Mouse (Mus musculus): Measurements from ENCODE around the gene Cx3cr1. TPM values are rescaled to one million over a fixed set of nuclear protein-coding genes. Genes with fewer than 3 reads are reported as not detected.

Gene Cx3cr1
- polyA plus RNA-seq, 1 experiment from 2014 or later = 7.4 TPM

DNA sequence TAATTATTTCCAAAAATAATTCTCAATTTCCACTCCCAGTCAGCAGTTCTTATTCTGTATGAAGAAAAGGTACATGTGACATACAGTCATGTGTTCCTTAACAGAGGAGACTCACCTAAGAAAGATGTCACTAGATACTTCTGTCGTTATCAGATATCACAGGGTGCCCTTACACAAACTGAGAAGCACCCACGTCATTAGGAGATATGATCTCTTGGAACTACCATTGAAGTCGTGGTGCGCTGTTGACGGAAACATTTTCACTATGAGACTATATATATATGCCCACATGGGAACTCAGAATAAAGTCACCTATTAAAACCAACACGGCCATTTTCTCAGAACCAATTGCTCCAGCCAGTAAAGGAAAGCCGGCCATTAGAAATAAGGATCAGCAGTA lies 4.8 kb upstream of the Cx3cr1 start:
- H3K4me3 ChIP-seq (ENCODE audit: low read length) = no peak overlapping the region
- WGBS = 79% methylated on average over 7 of the region's 7 CpGs
- H3K27ac ChIP-seq (ENCODE audit: low read depth, low read length) = no peak overlapping the region
- H3K4me1 ChIP-seq (ENCODE audit: control insufficient read depth, insufficient read depth, low read length) = no peaks in the 10 kb centered on the region
- no peaks in the 10 kb centered on the region for H3K36me3 ChIP-seq (ENCODE audit: control insufficient read depth, insufficient read depth, low read length)
- H3K27me3 ChIP-seq (ENCODE audit: control insufficient read depth, insufficient read depth, low read length) = no peaks in the 10 kb centered on the region
- ATAC-seq (ENCODE audit: low FRiP score, low TSS enrichment) = no peak
- H3K9ac ChIP-seq (ENCODE audit: low read depth, low read length) = no peak overlapping the region
- no peaks in the 10 kb centered on the region for H3K9me3 ChIP-seq (ENCODE audit: control insufficient read depth, low read length)
- H3K4me2 ChIP-seq (replicated peaks; ENCODE audit: low read depth, low read length) = no peak overlapping the region

DNA sequence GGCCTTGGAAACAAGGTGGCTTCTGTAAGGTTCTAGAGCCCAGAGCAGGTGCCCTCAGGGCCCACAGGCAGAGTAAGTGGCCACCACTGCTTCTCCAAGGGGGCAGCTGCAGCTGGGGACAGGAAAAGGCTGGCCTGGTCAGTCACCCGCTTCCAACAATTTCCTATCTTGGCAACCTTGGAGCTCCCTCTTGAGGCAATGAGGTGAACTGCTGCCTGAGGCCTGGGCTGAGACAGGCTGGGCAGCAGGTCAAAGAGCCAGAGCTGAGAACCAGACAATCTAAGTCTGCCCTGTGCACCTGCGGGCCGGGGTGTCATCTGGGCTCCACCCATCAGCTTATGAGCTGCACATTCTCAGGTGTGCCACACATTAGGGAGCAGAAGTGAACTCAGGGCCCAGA lies 3.5 kb upstream of the Cx3cr1 start:
- Histone ChIP-seq H3K27ac (ENCODE audit: low read depth, low read length) (no peak overlapping the region), H3K36me3 (ENCODE audit: control insufficient read depth, insufficient read depth, low read length) (no peaks in the 10 kb centered on the region), H3K4me2 (replicated peaks; ENCODE audit: low read depth, low read length) (no peak overlapping the region), H3K4me1 (ENCODE audit: control insufficient read depth, insufficient read depth, low read length) (no peaks in the 10 kb centered on the region), H3K9ac (ENCODE audit: low read depth, low read length) (no peak overlapping the region), H3K9me3 (ENCODE audit: control insufficient read depth, low read length) (no peaks in the 10 kb centered on the region), H3K4me3 (ENCODE audit: low read length) (no peak overlapping the region), H3K27me3 (ENCODE audit: control insufficient read depth, insufficient read depth, low read length) (no peaks in the 10 kb centered on the region)
- peak; percentile 85 for ATAC-seq (ENCODE audit: low FRiP score, low TSS enrichment)
- 25% methylated on average over 3 of the region's 3 CpGs for WGBS

DNA sequence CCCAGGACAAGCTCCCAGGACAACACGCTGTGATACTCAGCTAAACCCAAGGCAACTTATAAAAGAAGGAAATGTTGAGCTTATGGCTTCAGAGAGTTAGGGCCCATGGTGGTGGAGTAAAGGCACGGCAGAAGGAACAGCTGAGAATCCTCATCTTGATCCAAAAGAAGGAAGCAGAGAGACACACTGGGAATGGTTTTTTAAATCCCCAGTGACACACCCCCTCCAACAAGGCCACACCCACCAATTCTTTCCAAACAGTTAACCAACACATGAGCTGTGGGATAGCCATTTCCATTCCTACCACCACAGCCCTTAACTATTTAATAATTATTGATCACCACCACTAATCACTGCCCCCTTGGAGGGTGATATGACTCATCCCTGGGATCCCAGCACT lies 1.6 kb upstream of the Cx3cr1 start:
- Histone ChIP-seq H3K9me3 (ENCODE audit: control insufficient read depth, low read length) (no peaks in the 10 kb centered on the region), H3K27me3 (ENCODE audit: control insufficient read depth, insufficient read depth, low read length) (no peaks in the 10 kb centered on the region), H3K27ac (ENCODE audit: low read depth, low read length) (no peak overlapping the region), H3K36me3 (ENCODE audit: control insufficient read depth, insufficient read depth, low read length) (no peaks in the 10 kb centered on the region), H3K9ac (ENCODE audit: low read depth, low read length) (no peak overlapping the region), H3K4me3 (ENCODE audit: low read length) (no peak overlapping the region), H3K4me1 (ENCODE audit: control insufficient read depth, insufficient read depth, low read length) (no peaks in the 10 kb centered on the region), H3K4me2 (replicated peaks; ENCODE audit: low read depth, low read length) (no peak overlapping the region)
- no peak for ATAC-seq (ENCODE audit: low FRiP score, low TSS enrichment)
- WGBS = 68% methylated on average over 2 of the region's 2 CpGs

GRCm38 (mm10) chr9:120068047-120068446 lies 1.6 kb downstream of the Cx3cr1 start:
- Histone ChIP-seq H3K4me3 (ENCODE audit: low read length) (no peak overlapping the region), H3K4me2 (replicated peaks; ENCODE audit: low read depth, low read length) (no peak overlapping the region), H3K36me3 (ENCODE audit: control insufficient read depth, insufficient read depth, low read length) (no peaks in the 10 kb centered on the region), H3K4me1 (ENCODE audit: control insufficient read depth, insufficient read depth, low read length) (no peaks in the 10 kb centered on the region), H3K9ac (ENCODE audit: low read depth, low read length) (no peak overlapping the region), H3K27me3 (ENCODE audit: control insufficient read depth, insufficient read depth, low read length) (no peaks in the 10 kb centered on the region), H3K27ac (ENCODE audit: low read depth, low read length) (no peak overlapping the region), H3K9me3 (ENCODE audit: control insufficient read depth, low read length) (no peaks in the 10 kb centered on the region)
- WGBS = 63% methylated on average over 10 of the region's 10 CpGs
- ATAC-seq (ENCODE audit: low FRiP score, low TSS enrichment) = no peak

DNA sequence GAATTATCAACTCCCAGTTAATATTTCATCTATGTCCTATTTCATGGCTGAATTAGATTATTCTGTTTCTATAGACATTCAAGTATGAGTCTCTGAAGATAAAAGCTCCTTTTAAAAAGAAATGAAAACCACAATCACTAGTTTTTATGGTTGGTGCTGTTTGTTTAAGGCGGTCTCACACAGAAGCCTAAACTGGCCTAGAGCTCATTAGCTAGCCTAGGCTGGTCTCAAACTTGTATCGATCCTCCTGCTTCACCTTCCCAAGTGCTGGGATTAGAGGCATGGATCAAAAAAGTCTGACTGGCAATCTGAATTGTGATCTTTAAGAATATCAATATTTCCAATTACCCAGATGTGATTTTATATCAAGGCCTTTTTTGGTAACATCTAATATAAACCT lies 2.1 kb downstream of the Cx3cr1 start:
- Histone ChIP-seq H3K4me2 (replicated peaks; ENCODE audit: low read depth, low read length) (no peak overlapping the region), H3K4me3 (ENCODE audit: low read length) (no peak overlapping the region), H3K27ac (ENCODE audit: low read depth, low read length) (no peak overlapping the region), H3K9me3 (ENCODE audit: control insufficient read depth, low read length) (no peaks in the 10 kb centered on the region), H3K36me3 (ENCODE audit: control insufficient read depth, insufficient read depth, low read length) (no peaks in the 10 kb centered on the region), H3K4me1 (ENCODE audit: control insufficient read depth, insufficient read depth, low read length) (no peaks in the 10 kb centered on the region), H3K27me3 (ENCODE audit: control insufficient read depth, insufficient read depth, low read length) (no peaks in the 10 kb centered on the region), H3K9ac (ENCODE audit: low read depth, low read length) (no peak overlapping the region)
- WGBS = 77% methylated on average over 2 of the region's 2 CpGs
- no peak for ATAC-seq (ENCODE audit: low FRiP score, low TSS enrichment)

DNA sequence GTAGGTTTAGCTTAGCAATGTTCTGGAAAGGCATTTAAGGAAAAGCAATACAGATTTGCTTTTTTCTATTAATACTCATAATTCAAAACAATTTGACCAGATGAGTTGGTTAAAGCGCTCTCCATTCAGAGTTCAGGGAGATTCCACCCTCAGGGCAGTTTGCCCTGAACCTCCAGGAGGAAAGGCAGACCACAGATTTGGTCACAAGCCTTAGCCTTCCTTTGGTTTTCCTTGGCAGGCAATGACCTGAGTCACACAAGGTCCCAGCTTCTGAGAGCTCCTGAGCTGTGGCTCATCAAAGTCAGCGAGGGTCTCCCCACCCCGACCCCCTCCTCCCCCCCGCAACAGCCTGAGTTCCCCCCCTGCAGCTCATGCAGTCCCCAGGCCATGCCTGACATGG lies 5.4 kb downstream of the Cx3cr1 start:
- WGBS = 81% methylated on average over 4 of the region's 4 CpGs
- no peaks in the 10 kb centered on the region for H3K9me3 ChIP-seq (ENCODE audit: control insufficient read depth, low read length)

GRCm38 (mm10) chr9:120058730-120059129 lies 10.9 kb downstream of the Cx3cr1 start:
- ATAC-seq (ENCODE audit: low FRiP score, low TSS enrichment) = no peak
- Histone ChIP-seq H3K9me3 (ENCODE audit: control insufficient read depth, low read length) (no peaks in the 10 kb centered on the region), H3K9ac (ENCODE audit: low read depth, low read length) (no peak overlapping the region), H3K4me3 (ENCODE audit: low read length) (no peak overlapping the region), H3K27ac (ENCODE audit: low read depth, low read length) (no peak overlapping the region), H3K36me3 (ENCODE audit: control insufficient read depth, insufficient read depth, low read length) (no peaks in the 10 kb centered on the region), H3K27me3 (ENCODE audit: control insufficient read depth, insufficient read depth, low read length) (no peaks in the 10 kb centered on the region), H3K4me1 (ENCODE audit: control insufficient read depth, insufficient read depth, low read length) (no peaks in the 10 kb centered on the region), H3K4me2 (replicated peaks; ENCODE audit: low read depth, low read length) (no peak overlapping the region)
- WGBS = 71% methylated on average over 3 of the region's 3 CpGs

More for the DNA sequence above, 5.4 kb downstream of the Cx3cr1 start:
- Histone ChIP-seq H3K27me3 (ENCODE audit: control insufficient read depth, insufficient read depth, low read length) (no peaks in the 10 kb centered on the region), H3K4me1 (ENCODE audit: control insufficient read depth, insufficient read depth, low read length) (no peaks in the 10 kb centered on the region), H3K9ac (ENCODE audit: low read depth, low read length) (no peak overlapping the region), H3K4me2 (replicated peaks; ENCODE audit: low read depth, low read length) (no peak overlapping the region), H3K4me3 (ENCODE audit: low read length) (no peak overlapping the region), H3K27ac (ENCODE audit: low read depth, low read length) (no peak overlapping the region), H3K36me3 (ENCODE audit: control insufficient read depth, insufficient read depth, low read length) (no peaks in the 10 kb centered on the region)
- ATAC-seq (ENCODE audit: low FRiP score, low TSS enrichment) = no peak

GRCm38 (mm10) chr9:120056201-120056600 lies 13.5 kb downstream of the Cx3cr1 start:
- Histone ChIP-seq H3K4me2 (replicated peaks; ENCODE audit: low read depth, low read length) (no peak overlapping the region), H3K27ac (ENCODE audit: low read depth, low read length) (no peak overlapping the region), H3K9me3 (ENCODE audit: control insufficient read depth, low read length) (no peaks in the 10 kb centered on the region), H3K4me3 (ENCODE audit: low read length) (no peak overlapping the region), H3K9ac (ENCODE audit: low read depth, low read length) (no peak overlapping the region), H3K27me3 (ENCODE audit: control insufficient read depth, insufficient read depth, low read length) (no peaks in the 10 kb centered on the region), H3K36me3 (ENCODE audit: control insufficient read depth, insufficient read depth, low read length) (no peaks in the 10 kb centered on the region), H3K4me1 (ENCODE audit: control insufficient read depth, insufficient read depth, low read length) (no peaks in the 10 kb centered on the region)
- ATAC-seq (ENCODE audit: low FRiP score, low TSS enrichment) = no peak
- 74% methylated on average over 9 of the region's 9 CpGs for WGBS

- Histone ChIP-seq H3K36me3 (ENCODE audit: control insufficient read depth, insufficient read depth, low read length) (no peaks in the 10 kb centered on the region), H3K27ac (ENCODE audit: low read depth, low read length) (no peak overlapping the region), H3K9me3 (ENCODE audit: control insufficient read depth, low read length) (no peaks in the 10 kb centered on the region), H3K9ac (ENCODE audit: low read depth, low read length) (no peak overlapping the region), H3K4me1 (ENCODE audit: control insufficient read depth, insufficient read depth, low read length) (no peaks in the 10 kb centered on the region), H3K27me3 (ENCODE audit: control insufficient read depth, insufficient read depth, low read length) (no peaks in the 10 kb centered on the region), H3K4me2 (replicated peaks; ENCODE audit: low read depth, low read length) (no peak overlapping the region), H3K4me3 (ENCODE audit: low read length) (no peak overlapping the region)
- WGBS = 51% methylated on average over 8 of the region's 8 CpGs
- no peak for ATAC-seq (ENCODE audit: low FRiP score, low TSS enrichment)
Measured at GRCm38 (mm10) chr9:120054545-120055277, 15.0 kb downstream of the Cx3cr1 start.
